Mouse (Mus musculus) ES-E14 (cell line): ENCODE results near the gene Ap5z1. TPM values are rescaled to one million over a fixed set of nuclear protein-coding genes. Genes with fewer than 3 reads are reported as not detected.
A peak's percentile ranks its signal among the peaks of the same experiment; 100 is the strongest.

ENCODE experiments used
- DNase-seq: peaks from one replicate; pipeline ENCODE4 v3.0.0-alpha.2; 2013; ENCODE audit warnings: low read depth, low spot score
- H3K27ac ChIP-seq: 2 replicates; pipeline ENCODE4 v1.5.1; 2012; ENCODE audit warnings: low read depth, mild to moderate bottlenecking, low read length, moderate library complexity, mixed read lengths; ENCODE audit not compliant: poor library complexity, insufficient read depth, severe bottlenecking
- H3K36me3 ChIP-seq: 2 replicates; pipeline ENCODE4 v1.6.1; 2012; ENCODE audit warnings: mild to moderate bottlenecking, low read length, moderate library complexity, mixed read lengths; ENCODE audit not compliant: control insufficient read depth, poor library complexity, insufficient read depth, severe bottlenecking
- H3K4me1 ChIP-seq, 2 experiments: fragments of 150-350 bp in 1 of 2; sonication (generic) in 1 of 2; 2 replicates each; pipeline ENCODE4 v1.6.1; 2012; ENCODE audit warnings: low read length in 2 of 2, mild to moderate bottlenecking in 1 of 2, mixed read lengths in 1 of 2; ENCODE audit not compliant: control insufficient read depth in 2 of 2, insufficient read depth in 2 of 2, poor library complexity in 1 of 2
- H3K4me3 ChIP-seq, 2 experiments: fragments of 150-350 bp in 1 of 2; sonication (generic) in 1 of 2; 2 replicates each; pipeline ENCODE4 v1.5.1; 2012; ENCODE audit warnings: low read length in 2 of 2, low read depth in 1 of 2, mild to moderate bottlenecking in 1 of 2, mixed read lengths in 1 of 2; ENCODE audit not compliant: insufficient read depth in 1 of 2, poor library complexity in 1 of 2, severe bottlenecking in 1 of 2
- H3K9ac ChIP-seq: 2 replicates; pipeline ENCODE4 v1.6.1; 2012; ENCODE audit warnings: low read depth, mild to moderate bottlenecking, low read length, mixed read lengths; ENCODE audit not compliant: poor library complexity, insufficient read depth, severe bottlenecking
- H3K9me3 ChIP-seq: fragments of 150-350 bp; sonication (generic); 2 replicates; pipeline ENCODE4 v1.6.1; 2012; ENCODE audit warnings: low read depth, mild to moderate bottlenecking, low read length; ENCODE audit not compliant: control insufficient read depth, insufficient read depth
- CHD2 ChIP-seq: IDR thresholded peaks from 2 replicates; pipeline ENCODE4 v1.6.1; 2014; ENCODE audit warnings: mild to moderate bottlenecking, low read depth, low read length, inconsistent platforms
- HCFC1 ChIP-seq: IDR thresholded peaks from 2 replicates; pipeline ENCODE4 v1.6.1; 2012; ENCODE audit warnings: low read length, inconsistent platforms, borderline replicate concordance; ENCODE audit not compliant: insufficient read depth
- MAFK ChIP-seq: IDR thresholded peaks from 2 replicates; pipeline ENCODE4 v1.6.1; 2014; ENCODE audit warnings: mild to moderate bottlenecking, low read depth, low read length, inconsistent platforms; ENCODE audit not compliant: insufficient read depth
- ZC3H11A ChIP-seq: IDR thresholded peaks from 2 replicates; pipeline ENCODE4 v1.6.1; 2012; ENCODE audit warnings: low read depth, mild to moderate bottlenecking, inconsistent platforms, low read length, borderline replicate concordance
- ZNF384 ChIP-seq: IDR thresholded peaks from 2 replicates; pipeline ENCODE4 v1.6.1; 2012; ENCODE audit warnings: low read depth, low read length, inconsistent platforms
- in situ Hi-C, 2 experiments: fragments of 600-800 bp; cut with MboI; formaldehyde crosslinking; loops; one replicate each; pipeline ENCODE4 v1.15.1; 2025; ENCODE audit warnings: low sequenced_read_pairs in 2 of 2, inconsistent platforms in 1 of 2; ENCODE audit not compliant: unreplicated experiment in 2 of 2
- total RNA-seq: library from RNA; depleted of rRNA; stranded (reverse); fragments of 300-350 nt; gene quantifications from 2 replicates; pipeline ENCODE4 v1.2.3, GENCODE M21; 2012

The Ap5z1 gene
- total RNA-seq, 1 experiment = 17.4 TPM

DNA sequence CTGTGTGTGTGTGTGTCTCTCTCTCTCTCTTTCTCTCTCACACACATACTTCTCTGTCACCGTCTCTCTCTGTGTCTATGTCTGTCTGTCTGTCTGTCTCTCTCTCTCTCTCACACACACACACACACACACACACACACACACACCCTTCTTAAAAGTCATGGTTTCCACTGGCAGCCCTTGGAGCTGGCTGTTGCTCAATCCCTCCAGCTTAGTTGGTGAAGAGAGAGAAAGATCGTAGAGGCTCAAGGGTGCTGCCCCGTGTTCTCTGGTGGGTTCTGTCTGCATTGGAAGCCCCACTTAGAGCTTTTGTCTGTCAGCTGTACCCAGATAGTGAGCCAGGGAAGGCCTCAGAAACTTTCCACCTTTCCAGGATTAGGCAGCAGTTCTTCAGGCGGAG is 31.0 kb upstream of the Ap5z1 start:
- no peaks in the 10 kb centered on the region for H3K9me3 ChIP-seq
- TF ChIP-seq HCFC1 (no peak), MAFK (no peak), CHD2 (no peak), ZNF384 (no peak), ZC3H11A (no peak)
- peaks cover 13% of the 10 kb centered on the region; the same call in 1 of the 2 replicates for H3K36me3 ChIP-seq
- DNase-seq = no peak
- no peak overlapping the region for H3K4me3 ChIP-seq
- in situ Hi-C loops = no loop called here
- H3K9ac ChIP-seq = no peak overlapping the region
- H3K4me1 ChIP-seq = peaks cover 5 to 26% of the 10 kb centered on the region in 2 experiments; a peak in 3 of 4 replicates
- H3K27ac ChIP-seq = no peak overlapping the region

DNA sequence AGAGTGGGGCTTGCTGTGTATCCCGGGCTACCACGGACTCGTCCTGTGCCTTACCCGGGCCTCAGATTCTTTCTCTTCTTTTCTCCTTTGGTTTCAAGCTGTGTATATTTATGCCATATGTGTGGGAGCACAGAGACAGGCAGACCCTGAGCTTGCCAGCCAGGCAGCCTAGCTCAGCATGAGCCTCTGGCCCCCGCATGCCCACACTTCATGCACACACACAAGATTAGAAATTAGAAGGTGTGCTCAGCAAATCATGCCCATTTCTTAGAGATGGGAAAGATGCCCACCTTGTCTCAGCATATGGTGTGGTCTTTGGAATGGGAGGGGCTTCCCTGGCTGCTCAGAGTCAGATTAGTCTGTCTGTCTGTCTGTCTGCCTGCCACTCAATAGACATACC is 29.7 kb upstream of the Ap5z1 start:
- no peak for TF ChIP-seq ZNF384
- no peak for TF ChIP-seq MAFK
- Histone ChIP-seq H3K36me3 (peaks cover 13% of the 10 kb centered on the region; the same call in 1 of the 2 replicates), H3K27ac (no peak overlapping the region), H3K9me3 (no peaks in the 10 kb centered on the region), H3K4me3 (no peak overlapping the region), H3K4me1 (peaks cover 8 to 31% of the 10 kb centered on the region in 2 experiments), H3K9ac (no peak overlapping the region)
- DNase-seq = no peak
- in situ Hi-C loops = no loop called here

DNA sequence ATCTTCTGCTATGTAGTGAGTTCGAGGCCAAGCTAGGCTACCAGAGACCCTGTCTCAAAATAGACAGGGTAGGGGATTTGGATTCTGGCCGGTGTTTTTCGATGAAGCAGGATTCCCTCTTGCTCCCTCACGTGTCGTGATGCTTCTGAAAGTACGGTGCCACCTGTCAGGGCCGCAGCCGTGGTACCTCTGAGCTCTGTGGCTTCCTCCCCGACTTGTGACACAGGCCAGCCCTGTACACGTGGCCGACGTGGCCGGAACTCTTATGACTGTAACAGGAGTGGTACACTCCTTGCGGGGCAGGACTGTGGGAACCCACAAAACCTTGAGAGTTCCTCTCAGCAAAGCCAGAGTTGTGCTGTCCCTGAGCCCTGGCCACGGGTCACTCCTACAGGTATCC is 28.0 kb upstream of the Ap5z1 start:
- no peaks in the 10 kb centered on the region for H3K9me3 ChIP-seq
- in situ Hi-C loops = no loop called here
- no peak overlapping the region for H3K9ac ChIP-seq
- H3K36me3 ChIP-seq = peaks cover 13% of the 10 kb centered on the region; the same call in 1 of the 2 replicates
- H3K27ac ChIP-seq = no peak overlapping the region
- TF ChIP-seq ZNF384 (no peak), HCFC1 (no peak), ZC3H11A (no peak), CHD2 (no peak), MAFK (no peak)
- DNase-seq = no peak
- no peak overlapping the region for H3K4me3 ChIP-seq
- peaks cover 10 to 33% of the 10 kb centered on the region in 2 experiments for H3K4me1 ChIP-seq

DNA sequence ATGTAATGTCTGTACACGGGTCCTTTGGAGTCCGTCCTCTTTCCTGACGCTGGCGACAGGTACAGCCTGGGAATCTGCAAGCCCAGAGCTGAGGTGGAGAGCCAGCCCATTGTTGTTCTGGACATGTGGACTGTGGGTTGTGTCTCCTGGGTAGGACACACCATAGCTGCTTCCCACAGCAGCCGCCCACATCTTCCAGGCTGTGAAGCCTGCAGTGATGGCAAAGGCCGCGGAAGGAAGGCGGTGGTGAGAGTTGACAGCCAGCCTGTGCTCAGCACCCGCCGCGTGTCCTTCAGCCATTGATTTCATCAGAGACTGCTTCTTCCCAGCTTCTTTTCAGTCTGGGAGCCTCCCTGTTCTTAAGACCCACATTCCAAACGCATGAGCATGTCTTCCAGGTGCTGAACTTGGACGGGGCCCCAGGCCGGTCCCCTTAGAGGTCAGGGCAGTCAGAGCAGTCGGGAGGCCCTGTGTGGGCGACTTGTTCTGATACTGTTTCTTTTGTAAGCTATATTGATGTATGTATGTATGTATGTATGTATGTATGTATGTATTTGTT is 25.3 kb upstream of the Ap5z1 start:
- Histone ChIP-seq H3K4me1 (peaks cover 12 to 36% of the 10 kb centered on the region in 2 experiments; a peak in 3 of 4 replicates), H3K9ac (peak overlapping the region; percentile 33; the same call in 1 of the 2 replicates), H3K9me3 (no peaks in the 10 kb centered on the region), H3K4me3 (no peak overlapping the region), H3K27ac (peak overlapping the region; percentile 15), H3K36me3 (peaks cover 13% of the 10 kb centered on the region; the same call in 1 of the 2 replicates)
- DNase-seq = no peak
- in situ Hi-C loops = no loop called here
- no peak for TF ChIP-seq ZNF384
- TF ChIP-seq HCFC1 = no peak
- no peak for TF ChIP-seq CHD2
- no peak for TF ChIP-seq ZC3H11A
- no peak for TF ChIP-seq MAFK
